In the genomic region with DNA sequence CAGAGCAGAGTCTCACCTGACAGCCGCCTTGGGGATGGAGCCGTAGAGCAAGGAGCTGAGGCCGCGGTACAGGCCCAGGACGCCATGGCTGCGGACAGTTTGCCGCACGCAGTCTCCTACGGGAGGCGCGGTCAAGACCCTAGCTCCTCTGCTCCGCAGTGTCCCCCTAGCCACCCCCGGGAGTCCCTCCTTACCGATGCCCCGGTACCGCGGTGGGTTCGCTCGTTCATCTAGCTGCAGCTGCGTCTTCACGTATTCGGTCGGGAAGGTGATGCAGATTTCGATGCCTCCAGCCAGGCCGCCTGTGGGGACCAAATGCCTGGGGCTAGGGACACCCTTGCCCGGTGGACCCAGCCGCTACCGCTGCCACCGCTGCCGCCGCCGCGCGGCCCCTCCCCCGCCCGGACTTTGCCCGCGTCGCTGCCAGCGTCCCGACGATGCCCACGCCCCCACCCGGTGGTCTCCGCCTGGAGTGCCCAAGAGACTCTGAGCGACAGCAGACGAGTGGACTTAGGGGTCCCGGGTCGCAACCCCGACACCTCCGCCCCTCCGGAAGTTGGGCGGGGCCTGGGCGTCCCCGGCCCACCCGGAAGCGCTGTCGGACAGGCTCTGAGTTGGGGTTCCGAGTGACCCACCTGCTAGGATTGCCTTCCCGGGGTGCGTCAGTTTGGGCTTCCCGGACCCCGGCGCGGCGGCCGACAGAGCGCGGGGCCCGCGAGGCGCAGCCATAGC, we compare ENCODE assay signal across 8 mouse cellular contexts. TPM values are rescaled to one million over a fixed set of nuclear protein-coding genes. Genes with fewer than 3 reads are reported as not detected.
DNase-seq lines count a peak whose midpoint lies in the region; ATAC-seq and TF ChIP-seq lines count a peak whose summit lies in the region.

No protein-coding gene starts in this region.

- peak overlapping the region; percentile 92 for H3K4me2 ChIP-seq in forebrain, embryonic 14.5 days (ENCODE audit: low read length)
- peak overlapping the region; percentile 99 for H3K4me2 ChIP-seq in kidney, embryonic 15.5 days
- H3K4me2 ChIP-seq in lung, postnatal 0 days (replicated peaks; ENCODE audit: low read depth, low read length) = peak overlapping the region; percentile 99

- H3K4me1 ChIP-seq in forebrain, embryonic 14.5 days (ENCODE audit: control insufficient read depth, insufficient read depth, low read length) = peaks cover 9% of the 10 kb centered on the region
- peaks cover 28% of the 10 kb centered on the region for H3K4me1 ChIP-seq in kidney, embryonic 15.5 days
- H3K4me1 ChIP-seq in lung, postnatal 0 days (ENCODE audit: insufficient read depth, low read depth, low read length) = peaks cover 1% of the 10 kb centered on the region; the same call in 1 of the 2 replicates

- peak overlapping the region; percentile 84 for H3K9ac ChIP-seq in forebrain, embryonic 14.5 days (ENCODE audit: low read length)
- H3K9ac ChIP-seq in kidney, embryonic 15.5 days = peak overlapping the region; percentile 83
- peak overlapping the region; percentile 79 for H3K9ac ChIP-seq in lung, postnatal 0 days (replicated peaks; ENCODE audit: low read depth)

- peak overlapping the region; percentile 83 for H3K4me3 ChIP-seq in forebrain, embryonic 14.5 days (ENCODE audit: low read depth, low read length)
- H3K4me3 ChIP-seq in kidney, embryonic 15.5 days (replicated peaks) = peak overlapping the region; percentile 96
- H3K4me3 ChIP-seq in lung, postnatal 0 days (ENCODE audit: low read depth, low read length) = peak overlapping the region; percentile 76

- TF ChIP-seq CTCF in lung, postnatal 0 days (IDR thresholded peaks at IDR 0.05) = no peak

- H3K9me3 ChIP-seq in forebrain, embryonic 14.5 days (replicated peaks; ENCODE audit: control insufficient read depth, low read length) = no peaks in the 10 kb centered on the region
- no peaks in the 10 kb centered on the region for H3K9me3 ChIP-seq in kidney, embryonic 15.5 days (replicated peaks)
- H3K9me3 ChIP-seq in lung, postnatal 0 days (ENCODE audit: low read length) = no peaks in the 10 kb centered on the region

- H3K36me3 ChIP-seq in forebrain, embryonic 14.5 days (ENCODE audit: control insufficient read depth, insufficient read depth, low read length) = peaks cover 20% of the 10 kb centered on the region
- peaks cover 21% of the 10 kb centered on the region for H3K36me3 ChIP-seq in kidney, embryonic 15.5 days
- H3K36me3 ChIP-seq in lung, postnatal 0 days (ENCODE audit: insufficient read depth, low read length) = no peaks in the 10 kb centered on the region

- H3K27me3 ChIP-seq in forebrain, embryonic 14.5 days (replicated peaks; ENCODE audit: control insufficient read depth, insufficient read depth, low read length) = no peaks in the 10 kb centered on the region
- H3K27me3 ChIP-seq in kidney, embryonic 15.5 days = no peaks in the 10 kb centered on the region
- H3K27me3 ChIP-seq in lung, postnatal 0 days (replicated peaks; ENCODE audit: insufficient read depth, low read length) = no peaks in the 10 kb centered on the region

- TF ChIP-seq EP300 in lung, postnatal 0 days (IDR thresholded peaks at IDR 0.05) = no peak

- WGBS in forebrain, embryonic 14.5 days = under 1% methylated on average over 67 of the region's 72 CpGs
- under 1% methylated on average over 72 of the region's 72 CpGs for WGBS in kidney, embryonic 15.5 days
- WGBS in lung, postnatal 0 days = 4% methylated on average over 42 of the region's 72 CpGs

- peak; percentile 28 for DNase-seq in ovary, adult 18-20 months (ENCODE audit: low spot score)
- DNase-seq in ovary, postnatal 36 days (ENCODE audit: low spot score) = no peak
- peak; percentile 34 for DNase-seq in brain, adult 2 months (ENCODE audit: low read depth, low spot score)
- peak; percentile 37 for DNase-seq in forebrain, embryonic 14.5 days (ENCODE audit: low spot score)
- DNase-seq in lung, postnatal 0 days (ENCODE audit: low spot score) = peak; percentile 29
- peak; percentile 31 to 33 for DNase-seq in right cerebral cortex, adult 2 months (ENCODE audit: low spot score in 2 of 2)
- DNase-seq in c-Kit-positive CD71-positive TER-119-positive erythroid progenitor cells, embryonic 14.5 days (ENCODE audit: low spot score) = no peak

- H3K27ac ChIP-seq in forebrain, embryonic 14.5 days (ENCODE audit: low read depth, low read length) = peak overlapping the region; percentile 82
- peak overlapping the region; percentile 94 for H3K27ac ChIP-seq in kidney, embryonic 15.5 days
- peak overlapping the region; percentile 89 for H3K27ac ChIP-seq in lung, postnatal 0 days (ENCODE audit: low read length)

- ATAC-seq in forebrain, embryonic 14.5 days = peak; percentile 52
- ATAC-seq in kidney, embryonic 15.5 days (replicated peaks; ENCODE audit: low FRiP score) = peak; percentile 61
- ATAC-seq in lung, postnatal 0 days = peak; percentile 8

RNA-seq across cellular contexts. Expression of a gene that starts 0.5 kb away (rescaled TPM):
- polyA plus RNA-seq in forebrain, embryonic 14.5 days (2014; fragmentation: Nextera tagmentation; extraction: Ambion mirVana) = 113 and 124 TPM in 2 replicates
- 93.1 and 94.5 TPM in 2 replicates for polyA plus RNA-seq in kidney, embryonic 15.5 days (2015; fragmentation: Nextera tagmentation; extraction: Ambion mirVana)
- polyA plus RNA-seq in lung, postnatal 0 days (2015; fragmentation: Nextera tagmentation; extraction: Ambion mirVana) = 87.3 and 94.0 TPM in 2 replicates

RNA-seq across cellular contexts. Expression of a gene that starts 12.7 kb away (rescaled TPM):
- polyA plus RNA-seq in forebrain, embryonic 14.5 days (2014; fragmentation: Nextera tagmentation; extraction: Ambion mirVana) = not detected in 2 replicates
- polyA plus RNA-seq in kidney, embryonic 15.5 days (2015; fragmentation: Nextera tagmentation; extraction: Ambion mirVana) = not detected in 2 replicates
- polyA plus RNA-seq in lung, postnatal 0 days (2015; fragmentation: Nextera tagmentation; extraction: Ambion mirVana) = not detected in 2 replicates

RNA-seq across cellular contexts. Expression of a gene that starts 16.4 kb away (rescaled TPM):
- 43.5 and 46.1 TPM in 2 replicates for polyA plus RNA-seq in forebrain, embryonic 14.5 days (2014; fragmentation: Nextera tagmentation; extraction: Ambion mirVana)
- polyA plus RNA-seq in kidney, embryonic 15.5 days (2015; fragmentation: Nextera tagmentation; extraction: Ambion mirVana) = 39.0 and 42.3 TPM in 2 replicates
- 21.8 and 22.6 TPM in 2 replicates for polyA plus RNA-seq in lung, postnatal 0 days (2015; fragmentation: Nextera tagmentation; extraction: Ambion mirVana)

RNA-seq across cellular contexts. Expression of a gene that starts 29.1 kb away (rescaled TPM):
- polyA plus RNA-seq in forebrain, embryonic 14.5 days (2014; fragmentation: Nextera tagmentation; extraction: Ambion mirVana) = 0.13 and 0.41 TPM in 2 replicates
- polyA plus RNA-seq in kidney, embryonic 15.5 days (2015; fragmentation: Nextera tagmentation; extraction: Ambion mirVana) = 0.12 TPM in 1 of 2 replicates, not detected in the other
- polyA plus RNA-seq in lung, postnatal 0 days (2015; fragmentation: Nextera tagmentation; extraction: Ambion mirVana) = not detected in 2 replicates

RNA-seq across cellular contexts. Expression of a gene that starts 29.2 kb away (rescaled TPM):
- polyA plus RNA-seq in forebrain, embryonic 14.5 days (2014; fragmentation: Nextera tagmentation; extraction: Ambion mirVana) = 75.3 and 93.1 TPM in 2 replicates
- polyA plus RNA-seq in kidney, embryonic 15.5 days (2015; fragmentation: Nextera tagmentation; extraction: Ambion mirVana) = 86.0 and 91.9 TPM in 2 replicates
- 47.3 and 49.2 TPM in 2 replicates for polyA plus RNA-seq in lung, postnatal 0 days (2015; fragmentation: Nextera tagmentation; extraction: Ambion mirVana)

Comparison
In these comparisons a context has a peak if more than half of its experiments do, and no peak if none do; other contexts are left out.
1. DNase-seq: peak in ovary, adult 18-20 months (single experiment), brain, adult 2 months (single experiment), forebrain, embryonic 14.5 days (single experiment), lung, postnatal 0 days (single experiment) and right cerebral cortex, adult 2 months (2 of 2); none in ovary, postnatal 36 days (single experiment) and c-Kit-positive CD71-positive TER-119-positive erythroid progenitor cells, embryonic 14.5 days (single experiment).
2. ATAC-seq: peak in every context shown above with its lines; median percentile 61 in kidney, embryonic 15.5 days; 52 in forebrain, embryonic 14.5 days; 8 in lung, postnatal 0 days.
3. Peak in every context shown above with its lines, with median percentiles within 50 percentile points of each other: H3K27ac ChIP-seq, H3K4me2 ChIP-seq, H3K4me3 ChIP-seq and H3K9ac ChIP-seq.